Mouse (Mus musculus) activated CD4-positive, CD25-positive, alpha-beta regulatory T cell (primary cell): ENCODE measurements around the gene Cela1. TPM values are rescaled to one million over a fixed set of nuclear protein-coding genes. Genes with fewer than 3 reads are reported as not detected.

Experiments used
- polyA plus RNA-seq, 2 experiments: library from polyadenylated mRNA; unstranded; fragments of 100-300 nt; shearing (Covaris generic); gene quantifications; one replicate each; pipeline ENCODE4 v1.2.1; 2017

Cela1 gene
- 10 to 100 TPM; 17.7 to 24.2 TPM for polyA plus RNA-seq

DNA sequence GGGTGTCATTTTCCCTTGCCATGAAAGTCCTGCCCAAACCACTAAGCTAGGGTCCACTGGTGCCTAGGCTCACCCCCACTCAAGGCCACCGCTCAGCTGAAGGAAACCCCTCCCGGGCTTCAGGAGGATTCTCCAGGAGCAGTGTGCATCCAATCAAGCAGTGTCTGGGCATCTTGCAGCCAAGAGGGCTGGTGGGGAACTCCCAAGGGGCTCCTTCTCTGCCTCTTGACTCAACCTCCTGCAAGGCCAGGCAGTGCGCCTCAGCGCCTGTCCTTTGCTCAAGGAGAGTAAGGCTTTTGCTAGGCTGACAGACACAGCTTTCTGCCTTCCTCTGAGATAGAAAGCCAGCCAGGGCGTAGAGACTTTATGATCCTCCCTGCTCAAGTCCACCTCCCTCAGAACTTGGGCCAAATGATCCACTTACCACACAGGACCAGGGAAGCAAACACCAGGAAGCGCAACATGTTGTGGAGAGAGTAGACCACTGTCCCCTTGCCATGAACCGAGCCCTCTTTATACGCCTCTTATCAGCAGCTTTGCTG lies at the start of gene Cela1:
Cela1 (minus strand) TSS at position 492 of the 542 bp plus-strand sequence.

GRCm38 (mm10) chr15:100729281-100729985 lies 41.7 kb upstream of the Cela1 start, which contains the start of gene Galnt6:
TSS of gene Galnt6 (minus strand) at chr15:100729376.

DNA sequence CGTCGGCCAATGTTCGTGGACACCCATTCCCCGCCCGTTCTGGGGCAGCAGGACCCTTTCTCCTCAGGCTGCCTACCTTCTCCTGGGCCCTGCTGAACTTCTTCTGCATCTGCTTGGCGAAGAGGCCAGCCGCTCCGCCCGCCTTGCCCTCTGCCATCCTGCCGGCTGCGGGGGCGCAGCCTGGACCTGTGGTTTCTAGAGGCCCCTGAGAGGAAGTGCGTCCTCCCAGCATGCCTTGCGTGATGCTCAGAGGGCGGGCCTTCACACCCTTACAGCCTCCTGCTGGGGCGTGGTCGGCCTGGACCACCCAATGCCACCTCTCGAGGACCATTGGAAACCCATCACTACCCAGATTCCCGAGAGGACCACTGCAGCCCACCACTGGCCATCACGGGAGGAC lies 18.4 kb downstream of the Cela1 start, which contains the start of gene Bin2:
Bin2 (minus strand) TSS at position 217 of the 400 bp plus-strand sequence.

DNA sequence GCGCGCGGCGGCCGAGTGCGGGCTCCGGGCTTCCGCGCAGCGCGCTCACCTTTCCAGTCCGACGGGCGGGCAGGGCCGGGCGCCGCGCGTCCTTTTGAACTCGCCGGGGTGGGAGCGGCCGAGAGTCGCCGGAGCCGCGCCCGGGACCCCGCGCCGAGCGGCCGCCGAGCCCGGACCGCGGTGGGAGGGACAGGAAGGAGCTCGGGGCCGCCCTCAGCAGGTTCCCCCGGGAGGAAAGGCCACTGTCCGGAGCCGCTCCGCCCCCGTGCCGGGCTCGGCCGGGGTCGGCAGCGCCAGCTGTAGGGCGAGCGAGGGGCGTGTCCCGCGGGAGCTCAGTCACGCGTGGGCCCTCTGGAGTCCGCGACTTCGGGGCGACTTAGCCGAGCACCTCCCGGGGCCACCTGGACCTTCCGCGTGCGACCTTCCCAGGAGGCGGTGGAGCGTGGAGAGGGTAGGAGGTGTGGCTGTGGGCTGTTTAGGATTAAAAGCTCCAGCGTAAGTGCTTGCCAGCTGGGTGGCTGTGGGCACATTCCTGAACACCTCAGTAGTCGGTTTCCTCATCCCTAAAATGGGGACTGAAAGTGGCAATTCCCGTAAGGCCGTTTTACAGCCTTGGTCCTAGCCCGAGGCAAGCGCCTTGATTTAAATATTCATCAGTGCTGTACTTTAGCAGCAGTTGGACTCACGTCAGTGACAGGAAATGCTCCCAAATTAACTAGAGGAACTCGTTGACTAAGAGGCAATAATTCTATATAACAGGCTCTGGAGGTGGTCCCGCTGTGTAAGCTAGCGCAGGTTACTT lies 50.8 kb downstream of the Cela1 start, which contains the start of gene Smagp:
Smagp (minus strand) TSS at position 241 of the 802 bp plus-strand sequence.

Other genes with a start within 250 kb of the Cela1 start
- 10 to 100 TPM; 30.1 to 32.2 TPM for gene Letmd1, start 218.9 kb downstream of the Cela1 start, polyA plus RNA-seq
- 1 to 10 TPM; 4.1 to 4.9 TPM for gene Csrnp2, start 192.4 kb downstream of the Cela1 start, polyA plus RNA-seq
- gene Tfcp2, start 135.9 kb downstream of the Cela1 start, polyA plus RNA-seq = 1 to 10 TPM; 5.4 to 6.9 TPM
- 10 to 100 TPM in 1 of 2 experiments, 1 to 10 TPM in 1; 8.0 to 12.6 TPM for gene Pou6f1, start 87.9 kb downstream of the Cela1 start, polyA plus RNA-seq
- 100 to 1,000 TPM; 647 to 669 TPM for gene Dazap2, start 72.6 kb downstream of the Cela1 start, polyA plus RNA-seq
- gene Smagp, start 51.0 kb downstream of the Cela1 start, polyA plus RNA-seq = 1 to 10 TPM in 1 of 2 experiments, under 1 TPM in 1; 0.76 to 2.0 TPM
- 100 to 1,000 TPM; 729 to 768 TPM for gene Bin2, start 18.4 kb downstream of the Cela1 start, polyA plus RNA-seq
- gene Galnt6, start 41.5 kb upstream of the Cela1 start, polyA plus RNA-seq = 100 to 1,000 TPM in 1 of 2 experiments, 10 to 100 TPM in 1; 92.9 to 164 TPM
- gene Slc4a8, start 73.8 kb upstream of the Cela1 start, polyA plus RNA-seq = 10 to 100 TPM; 13.1 to 19.4 TPM
- 1 to 10 TPM in 1 of 2 experiments, not detected in 1; 1.7 TPM for gene Scn8a, start 181.9 kb upstream of the Cela1 start, polyA plus RNA-seq